Comparison of ENCODE assay signal across 8 mouse cellular contexts in genomic region chr13:75236424-75236823, GRCm38 (mm10).
DNase-seq lines count a peak whose midpoint lies in the region; ATAC-seq lines count a peak whose summit lies in the region.

No protein-coding gene starts in this region.

- H3K9me3 ChIP-seq in hindbrain, embryonic 14.5 days (ENCODE audit: control insufficient read depth, low read length) = no peaks in the 10 kb centered on the region
- no peaks in the 10 kb centered on the region for H3K9me3 ChIP-seq in hindbrain, embryonic 10.5 days
- no peaks in the 10 kb centered on the region for H3K9me3 ChIP-seq in intestine, embryonic 16.5 days (ENCODE audit: control insufficient read depth, low read length)

- no peaks in the 10 kb centered on the region for H3K36me3 ChIP-seq in hindbrain, embryonic 14.5 days (replicated peaks; ENCODE audit: control insufficient read depth, insufficient read depth)
- no peaks in the 10 kb centered on the region for H3K36me3 ChIP-seq in hindbrain, embryonic 10.5 days
- no peaks in the 10 kb centered on the region for H3K36me3 ChIP-seq in intestine, embryonic 16.5 days (ENCODE audit: control insufficient read depth, insufficient read depth, low read length)

- no peak overlapping the region for H3K9ac ChIP-seq in hindbrain, embryonic 14.5 days
- H3K9ac ChIP-seq in intestine, embryonic 16.5 days (ENCODE audit: low read depth, low read length) = no peak overlapping the region

- no peak overlapping the region for H3K27ac ChIP-seq in hindbrain, embryonic 14.5 days
- H3K27ac ChIP-seq in hindbrain, embryonic 10.5 days = no peak overlapping the region
- H3K27ac ChIP-seq in intestine, embryonic 16.5 days (ENCODE audit: low read length) = no peak overlapping the region

- H3K4me1 ChIP-seq in hindbrain, embryonic 14.5 days (replicated peaks; ENCODE audit: control insufficient read depth, insufficient read depth, low read length) = no peaks in the 10 kb centered on the region
- no peaks in the 10 kb centered on the region for H3K4me1 ChIP-seq in hindbrain, embryonic 10.5 days (replicated peaks)
- H3K4me1 ChIP-seq in intestine, embryonic 16.5 days (ENCODE audit: control insufficient read depth, insufficient read depth, low read length) = no peaks in the 10 kb centered on the region

- peak; percentile 86; the same call in 1 of the 2 replicates for ATAC-seq in hindbrain, embryonic 14.5 days (ENCODE audit: low FRiP score)
- ATAC-seq in intestine, embryonic 16.5 days = no peak

- H3K4me3 ChIP-seq in hindbrain, embryonic 14.5 days (replicated peaks; ENCODE audit: low read length) = no peak overlapping the region
- H3K4me3 ChIP-seq in hindbrain, embryonic 10.5 days = no peak overlapping the region
- H3K4me3 ChIP-seq in intestine, embryonic 16.5 days (ENCODE audit: low read length) = no peak overlapping the region

- no peaks in the 10 kb centered on the region for H3K27me3 ChIP-seq in hindbrain, embryonic 14.5 days (ENCODE audit: control insufficient read depth, insufficient read depth, low read length)
- no peaks in the 10 kb centered on the region for H3K27me3 ChIP-seq in hindbrain, embryonic 10.5 days (ENCODE audit: insufficient read depth, poor library complexity, severe bottlenecking)
- no peaks in the 10 kb centered on the region for H3K27me3 ChIP-seq in intestine, embryonic 16.5 days (replicated peaks; ENCODE audit: control insufficient read depth, insufficient read depth, low read length)

- WGBS in hindbrain, embryonic 14.5 days = 43% methylated on average over 2 of the region's 2 CpGs
- WGBS in hindbrain, embryonic 10.5 days = 75% methylated on average over 2 of the region's 2 CpGs
- 79% methylated on average over 2 of the region's 2 CpGs for WGBS in intestine, embryonic 16.5 days

- DNase-seq in hindbrain, embryonic 14.5 days (ENCODE audit: low spot score) = peak; percentile 34
- DNase-seq in hindbrain, embryonic 10.5 days (ENCODE audit: low spot score) = no peak
- DNase-seq in urinary bladder, postnatal 14 days (ENCODE audit: low spot score) = peak; percentile 19
- no peak for DNase-seq in urinary bladder, postnatal 25 days (ENCODE audit: low spot score)
- DNase-seq in kidney, postnatal 10 days = peak; percentile 26
- no peak for DNase-seq in thymus, postnatal 10 days (ENCODE audit: low spot score in 2 of 2)
- no peak for DNase-seq in embryo, embryonic 9.5 days (ENCODE audit: extremely low spot score)

- no peak overlapping the region for H3K4me2 ChIP-seq in hindbrain, embryonic 14.5 days (replicated peaks)
- H3K4me2 ChIP-seq in intestine, embryonic 16.5 days (ENCODE audit: low read depth, low read length) = no peak overlapping the region

Comparison
In these comparisons a context has a peak if more than half of its experiments do, and no peak if none do; other contexts are left out.
1. DNase-seq: peak in hindbrain, embryonic 14.5 days (single experiment), urinary bladder, postnatal 14 days (single experiment) and kidney, postnatal 10 days (single experiment); none in hindbrain, embryonic 10.5 days (single experiment), urinary bladder, postnatal 25 days (single experiment), thymus, postnatal 10 days (0 of 2) and embryo, embryonic 9.5 days (single experiment).